Mouse (Mus musculus): ENCODE measurements at regions not wholly inside any gene's neighbourhood (a gene's known extent, or its start where the extent isn't known, plus 50 kb on each side); places are given as distances from the start of the nearest gene placed in this dataset.

DNA sequence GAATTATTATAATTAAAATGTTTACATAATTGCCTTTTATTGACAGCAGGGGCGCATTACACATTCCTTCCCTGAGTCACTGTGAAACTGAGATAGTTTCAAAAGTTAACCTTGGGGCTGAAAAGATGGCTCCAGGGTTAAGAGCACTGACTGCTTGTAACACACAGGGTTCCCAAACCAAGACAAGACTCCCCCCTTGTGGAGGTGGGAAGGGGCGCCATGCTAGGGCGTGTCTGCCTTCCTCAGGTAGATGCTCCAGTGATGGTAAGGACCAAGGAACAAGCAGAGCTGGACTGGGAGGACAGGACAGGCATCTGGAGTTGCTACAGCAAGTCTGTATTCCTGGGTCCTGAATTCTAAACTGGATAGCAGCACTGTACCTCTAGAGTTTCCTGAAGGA is 351.9 kb downstream of the Tbc1d22a start:
- DNase-seq (ENCODE audit: low spot score in 2 of 2): no peak

DNA sequence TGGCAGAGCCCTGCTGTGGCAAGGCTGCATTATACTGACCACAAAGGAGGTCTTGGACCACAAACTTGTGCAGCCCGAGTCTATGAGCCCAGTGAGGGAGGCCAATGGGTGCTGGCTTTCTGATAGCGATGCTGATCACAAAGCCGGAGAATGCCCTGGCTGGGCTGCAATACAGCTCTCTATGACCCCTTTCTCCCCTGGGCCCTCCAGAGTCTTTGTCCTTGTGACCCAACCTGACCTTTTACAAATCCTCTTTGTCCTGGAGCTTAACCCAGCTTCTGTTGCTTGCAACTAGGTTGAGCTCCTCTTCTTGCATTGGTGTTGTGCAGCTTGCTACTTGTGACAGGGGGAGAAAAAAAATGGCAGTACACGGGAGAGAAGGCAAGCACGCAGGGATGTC is 360.1 kb downstream of the Tbc1d22a start:
- no peak for DNase-seq (ENCODE audit: low spot score in 2 of 2)

DNA sequence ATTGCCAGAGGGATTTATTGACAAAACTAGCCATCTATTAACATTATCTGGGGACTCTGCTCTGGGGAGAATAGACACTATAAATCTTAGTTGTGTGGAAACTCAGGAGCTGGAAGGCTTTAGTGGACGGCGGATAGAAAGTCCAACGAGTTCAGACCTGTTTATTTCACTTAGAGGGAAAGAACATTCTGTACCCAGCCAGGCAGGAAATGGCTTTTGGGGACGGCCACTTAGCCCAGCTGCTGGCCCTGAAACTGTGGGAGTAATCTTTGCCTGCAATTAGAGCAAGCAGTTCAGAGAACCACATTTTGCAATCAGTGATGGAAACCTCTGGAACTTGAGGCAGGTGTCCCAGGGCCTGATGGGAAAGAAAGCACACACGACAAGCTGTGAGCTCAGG is 362.4 kb downstream of the Tbc1d22a start:
- no peak for DNase-seq (ENCODE audit: low spot score in 2 of 2)

DNA sequence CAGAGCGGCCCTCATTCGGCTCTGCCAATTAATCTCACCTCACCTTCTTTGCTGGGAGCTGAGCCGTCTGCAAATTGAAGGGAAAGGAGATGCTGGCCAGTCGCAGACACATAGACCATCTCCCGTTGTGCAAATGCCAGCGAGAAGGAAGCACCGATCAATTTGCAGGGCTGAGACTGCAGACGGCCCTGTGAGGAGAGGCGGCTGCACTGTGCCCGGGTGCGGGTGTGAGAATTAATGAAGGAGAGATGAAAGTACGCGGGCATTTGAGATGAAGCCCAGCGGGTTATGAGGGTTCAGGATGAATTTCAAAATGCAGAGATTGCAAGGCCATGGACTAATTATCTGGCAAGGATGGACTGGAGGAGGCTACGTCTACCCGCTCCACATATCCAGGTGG is 364.4 kb downstream of the Tbc1d22a start:
- no peak for DNase-seq (ENCODE audit: low spot score in 2 of 2)

DNA sequence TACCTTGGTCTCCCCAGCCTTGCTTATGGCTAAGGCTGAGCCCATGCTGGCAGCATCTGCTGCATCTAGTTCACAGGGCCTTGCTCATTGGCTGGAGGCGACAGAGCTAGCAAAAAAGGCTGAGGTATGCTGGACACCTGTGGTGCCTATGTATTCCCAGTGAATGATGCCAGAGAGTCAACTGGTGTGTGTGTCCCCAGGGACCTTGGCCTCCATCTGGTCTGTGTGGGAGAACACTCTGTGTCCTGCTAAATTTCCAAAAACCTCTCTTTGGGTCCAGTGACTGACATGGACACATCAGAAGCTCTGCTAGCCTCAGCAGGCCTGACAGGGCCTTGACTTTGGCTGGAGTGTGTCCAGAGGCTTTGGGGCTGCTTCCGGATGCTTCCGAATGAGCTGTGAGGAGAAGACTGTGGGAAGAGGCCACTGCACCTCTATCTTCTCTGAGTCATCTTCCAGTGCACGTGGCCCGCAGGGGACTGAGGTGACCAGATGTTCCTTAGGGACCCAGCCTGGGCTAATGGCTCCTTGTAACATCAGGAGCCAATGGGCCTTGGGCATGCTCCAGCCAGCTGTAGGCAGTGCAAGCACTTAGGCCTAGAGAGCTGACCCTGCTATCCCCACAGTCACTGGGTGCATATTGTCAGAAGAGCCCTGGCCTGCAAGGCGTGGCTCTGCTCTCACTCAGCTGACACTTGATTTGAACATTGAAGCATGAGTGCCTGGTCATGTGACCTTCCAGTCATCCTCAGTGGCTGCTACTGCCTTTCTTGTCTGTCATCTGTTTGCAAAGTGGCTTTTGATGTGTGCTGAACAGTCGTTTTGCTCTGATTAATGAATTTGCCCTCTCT is 368.2 kb downstream of the Tbc1d22a start:
- DNase-seq (ENCODE audit: low spot score in 2 of 2): no peak

DNA sequence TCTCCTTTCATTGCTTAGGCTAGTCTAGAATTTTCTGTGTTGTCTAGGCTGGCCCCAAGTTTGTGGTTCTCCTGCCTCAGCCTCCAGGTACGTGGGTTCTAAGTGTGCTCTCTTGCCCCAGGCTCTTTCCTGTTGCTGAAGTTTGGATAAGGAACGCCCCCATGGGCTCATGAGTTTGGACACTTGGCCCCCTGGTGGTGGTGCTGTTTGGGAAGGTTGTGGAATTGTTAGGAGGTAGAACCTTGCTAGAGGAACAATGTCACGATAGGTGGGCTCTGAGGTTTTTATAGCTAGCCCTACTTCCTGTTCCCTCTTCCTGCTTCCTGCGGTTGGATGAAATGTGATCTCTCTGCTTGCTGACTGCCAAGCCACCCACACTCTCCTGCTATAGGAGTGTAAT is 371.5 kb downstream of the Tbc1d22a start:
- no peak for DNase-seq (ENCODE audit: low spot score in 2 of 2)

DNA sequence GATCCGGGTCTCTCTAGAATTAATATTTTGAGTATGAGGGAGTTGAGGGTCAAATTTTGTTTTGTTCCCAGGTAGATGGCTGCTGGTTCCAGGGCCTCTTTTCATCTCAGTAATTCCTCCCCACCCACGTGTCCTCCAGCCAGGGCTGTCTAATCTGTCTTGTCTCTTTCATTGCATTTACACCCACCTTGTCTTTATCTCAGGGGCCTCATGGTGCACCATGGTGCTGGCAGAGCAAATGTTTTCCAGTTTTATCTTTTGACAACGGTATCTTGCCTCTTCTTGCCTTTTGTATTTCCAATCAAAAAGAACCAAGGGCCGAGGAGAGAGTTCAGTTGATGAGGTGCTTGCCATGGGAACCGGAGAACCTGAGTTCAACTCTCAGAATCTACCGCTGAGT is 372.9 kb downstream of the Tbc1d22a start:
- DNase-seq (ENCODE audit: low spot score in 2 of 2): no peak

DNA sequence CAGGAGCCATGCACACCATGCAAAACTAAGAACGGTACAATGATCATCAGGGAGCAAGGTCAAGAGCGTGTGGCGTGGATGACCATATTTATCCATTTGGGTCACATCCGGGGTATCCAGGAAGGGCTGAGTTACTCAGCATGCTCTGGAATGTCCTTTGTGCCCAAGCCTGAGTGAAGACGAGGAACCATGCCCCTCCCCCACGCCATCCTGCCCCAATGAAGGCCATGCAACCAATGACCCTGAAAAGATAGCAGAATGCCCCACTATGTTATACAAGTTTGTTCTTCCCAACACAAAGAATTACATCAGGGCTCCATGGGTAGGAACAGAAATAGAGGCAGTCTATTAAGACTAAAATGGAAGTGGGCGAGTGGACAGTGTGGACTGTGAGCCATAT is 375.8 kb downstream of the Tbc1d22a start:
- DNase-seq (ENCODE audit: low spot score in 2 of 2): no peak

DNA sequence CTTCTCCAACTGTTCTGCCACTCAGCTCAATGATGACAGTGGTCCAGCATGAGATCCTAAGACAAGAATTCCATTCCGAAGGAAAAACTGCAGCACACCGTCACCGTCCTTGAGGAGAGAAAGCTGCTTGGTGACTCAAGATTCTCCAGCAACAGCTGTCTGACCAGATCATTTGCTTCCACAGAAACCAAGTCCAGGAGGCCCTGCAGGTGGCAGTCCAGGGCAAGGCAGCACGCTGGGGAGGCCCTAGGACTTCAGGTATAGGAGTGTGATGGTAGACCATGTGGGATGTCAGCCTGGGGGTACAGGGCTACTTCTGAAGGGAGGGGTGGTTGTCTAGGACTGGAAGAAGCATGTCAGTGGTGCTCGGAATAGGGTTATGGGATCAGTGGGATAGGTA is 376.6 kb downstream of the Tbc1d22a start:
- DNase-seq (ENCODE audit: low spot score in 2 of 2): peak in 1 of 2 experiments; percentile 13

DNA sequence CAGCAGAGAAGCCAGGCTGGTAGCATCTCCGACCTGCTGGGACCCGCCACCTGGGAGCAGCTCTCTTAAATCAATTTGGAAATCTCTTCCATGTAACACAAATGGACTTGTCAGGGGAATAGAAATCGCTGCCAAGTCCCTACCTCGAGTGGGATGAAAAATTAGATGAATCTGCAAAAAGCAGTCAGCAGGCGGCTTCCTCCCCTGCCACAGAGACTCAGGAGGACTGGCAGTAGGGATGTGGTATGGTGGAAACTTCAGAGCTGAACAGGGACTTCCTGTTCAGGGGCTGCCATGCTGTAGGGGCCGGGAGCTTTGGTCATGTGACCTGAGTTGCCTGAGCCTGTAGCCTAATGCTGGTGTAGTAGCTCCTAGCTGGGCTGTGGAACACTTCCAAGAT is 379.1 kb downstream of the Tbc1d22a start:
- DNase-seq (ENCODE audit: low spot score in 2 of 2): peak; percentile 52 to 63

DNA sequence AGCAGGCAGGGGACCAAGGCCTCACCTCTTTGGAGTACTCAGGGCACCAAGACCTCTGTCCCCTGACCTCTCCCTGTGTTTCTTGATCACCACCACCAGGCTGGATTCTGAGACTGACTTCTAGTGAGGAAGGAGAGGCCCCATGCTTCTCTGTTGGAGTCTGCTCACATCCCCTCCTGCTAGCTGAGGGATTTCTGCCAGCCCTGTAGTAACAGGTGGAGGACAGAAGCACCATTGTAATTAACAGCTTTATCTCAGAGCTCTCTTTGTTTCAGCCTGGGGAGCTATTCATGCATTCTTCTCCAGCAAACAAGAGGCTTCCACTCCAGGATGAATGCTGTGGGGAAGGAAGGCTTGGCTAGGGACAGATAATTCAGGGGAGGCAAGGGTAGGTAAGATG is 392.2 kb downstream of the Tbc1d22a start:
- no peak for DNase-seq (ENCODE audit: low spot score in 2 of 2)

DNA sequence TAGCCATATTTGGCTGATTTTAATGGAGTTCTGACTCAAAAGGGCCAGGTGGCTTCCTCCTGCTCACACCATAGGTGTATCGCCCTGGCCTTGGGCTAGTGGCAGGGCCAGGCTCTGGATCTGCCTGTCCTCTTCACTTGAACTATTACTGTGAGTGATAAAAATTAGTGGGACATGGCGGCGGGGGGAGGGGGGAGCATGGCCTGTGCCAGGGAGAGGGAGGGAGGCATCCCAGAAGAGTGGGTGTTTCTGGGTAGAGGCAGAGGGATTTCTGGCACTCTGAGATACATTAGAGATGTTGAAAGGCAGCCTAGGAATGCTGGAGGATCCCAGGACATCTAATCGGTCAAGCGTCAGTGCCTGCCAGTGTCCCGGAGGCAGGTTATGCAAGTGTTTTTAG is 395.4 kb downstream of the Tbc1d22a start:
- DNase-seq (ENCODE audit: low spot score in 2 of 2): no peak

DNA sequence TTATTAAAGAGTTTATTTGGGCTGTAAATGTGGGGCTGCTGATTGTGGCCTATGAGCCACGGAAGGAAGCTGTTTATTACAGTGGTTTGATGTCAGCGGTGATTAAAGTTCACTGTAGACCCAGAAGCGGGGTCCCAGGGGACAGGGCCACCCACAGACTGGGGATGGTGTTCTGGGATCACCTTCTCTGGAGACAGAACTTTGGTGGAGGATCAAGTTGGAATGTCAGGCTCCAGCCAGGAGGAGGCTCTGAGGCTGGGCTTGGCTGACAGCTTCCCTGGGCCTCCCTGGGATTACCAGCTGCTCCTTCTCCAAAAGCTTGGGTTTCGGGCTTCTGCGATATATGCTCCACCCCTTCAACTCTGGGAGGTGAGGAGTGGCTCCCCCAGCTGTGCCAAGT is 417.1 kb downstream of the Tbc1d22a start:
- DNase-seq (ENCODE audit: low spot score in 2 of 2): no peak

DNA sequence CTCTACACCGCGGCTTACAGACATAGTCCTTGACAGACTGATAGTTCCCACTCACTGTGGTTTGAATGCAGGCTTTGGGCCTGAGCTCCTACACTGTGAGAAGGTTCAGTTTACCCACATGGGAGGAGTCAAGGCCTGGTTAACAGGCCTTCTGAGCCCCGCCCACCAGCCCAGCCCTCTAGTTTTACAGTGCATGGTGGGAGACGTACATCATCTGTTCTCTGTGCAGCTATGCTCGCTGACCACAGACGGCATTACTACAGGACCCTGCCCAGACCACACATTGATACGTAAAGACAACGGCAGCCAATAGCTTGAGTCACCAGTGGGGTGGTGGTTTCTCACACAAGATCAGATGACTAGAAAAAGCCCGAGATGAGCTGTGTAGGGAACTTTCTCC is 431.0 kb downstream of the Tbc1d22a start:
- no peak for DNase-seq (ENCODE audit: low spot score in 2 of 2)

DNA sequence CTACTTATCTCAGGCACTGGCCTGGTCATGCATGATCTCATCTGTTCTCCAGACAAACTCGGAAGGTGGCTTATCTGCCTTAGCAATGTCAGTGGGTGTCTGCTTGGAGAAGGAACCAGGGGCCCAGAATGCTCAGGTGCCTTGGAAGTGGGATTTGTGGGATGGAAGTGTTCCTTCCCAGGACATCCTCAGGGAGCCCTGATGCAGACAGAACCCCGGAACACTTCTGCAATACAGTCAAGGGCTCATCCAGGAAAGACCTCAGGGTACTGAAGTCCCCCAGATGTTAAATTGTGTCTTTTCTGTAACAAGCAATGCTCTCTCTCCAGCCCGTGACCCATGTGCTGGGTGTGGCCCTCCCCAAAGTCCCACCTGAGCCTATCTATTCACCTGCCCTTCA is 433.9 kb downstream of the Tbc1d22a start:
- DNase-seq (ENCODE audit: low spot score in 2 of 2): no peak

DNA sequence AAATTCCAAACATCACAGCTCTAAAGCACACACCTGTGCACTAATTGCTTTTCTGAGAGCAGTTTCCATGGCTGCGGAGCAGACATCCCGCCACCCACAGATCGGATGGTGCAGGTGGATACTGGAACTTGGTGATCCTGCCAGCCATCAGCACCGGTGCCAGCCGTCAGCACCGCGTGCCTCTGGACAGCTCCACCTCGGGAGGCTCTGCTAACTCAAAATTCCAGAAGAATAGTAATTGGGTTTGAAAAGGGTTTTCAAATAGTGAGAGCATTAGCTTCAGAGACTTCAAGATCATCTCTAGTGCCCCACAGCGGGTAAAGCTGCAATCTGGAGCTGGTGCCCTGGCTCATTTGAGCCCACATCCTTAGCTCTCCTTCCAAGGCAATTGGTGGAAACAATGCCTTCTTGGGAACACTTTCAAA is 458.8 kb downstream of the Tbc1d22a start:
- DNase-seq (ENCODE audit: low spot score in 2 of 2): peak in 1 of 2 experiments; percentile 9

DNA sequence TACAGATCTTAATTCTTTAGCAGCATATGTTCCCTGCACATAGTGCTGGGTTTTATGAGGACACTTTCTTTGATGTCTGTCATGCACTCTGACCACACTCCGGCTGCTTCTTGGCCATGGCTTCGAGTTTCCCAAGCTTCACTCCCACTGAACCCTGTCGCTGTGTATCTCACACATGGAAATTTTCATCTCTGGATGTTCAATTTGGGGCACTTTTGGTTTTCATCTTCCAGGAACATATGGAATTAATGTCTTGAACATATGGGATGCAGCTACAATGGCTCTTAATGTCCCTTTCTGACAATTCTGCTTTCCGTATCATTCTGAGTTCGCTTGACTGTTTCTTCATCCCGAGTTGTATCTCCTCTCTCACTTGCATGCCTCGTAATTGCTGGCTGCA is 462.8 kb downstream of the Tbc1d22a start:
- peak in 1 of 2 experiments; percentile 20 for DNase-seq (ENCODE audit: low spot score in 2 of 2)

DNA sequence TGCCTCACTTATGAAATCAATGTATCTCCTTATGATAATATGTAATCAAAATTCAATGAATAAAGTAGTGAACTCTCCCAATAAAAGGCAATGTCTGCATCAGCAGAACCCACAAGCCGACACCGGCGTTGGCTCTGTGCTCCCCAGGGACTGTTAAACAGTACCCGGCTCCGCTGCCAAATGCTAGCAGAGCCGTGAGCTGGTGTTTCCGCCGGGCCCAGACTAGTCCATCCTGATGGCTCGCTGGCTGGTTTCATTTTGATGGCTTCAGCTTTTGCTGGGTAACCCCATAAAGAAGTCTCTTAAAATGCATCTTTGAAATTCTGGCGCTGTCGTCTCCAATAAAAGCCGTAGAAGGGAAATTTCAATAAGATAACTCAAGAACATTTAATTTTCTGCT is 468.8 kb downstream of the Tbc1d22a start:
- DNase-seq (ENCODE audit: low spot score in 2 of 2): no peak

DNA sequence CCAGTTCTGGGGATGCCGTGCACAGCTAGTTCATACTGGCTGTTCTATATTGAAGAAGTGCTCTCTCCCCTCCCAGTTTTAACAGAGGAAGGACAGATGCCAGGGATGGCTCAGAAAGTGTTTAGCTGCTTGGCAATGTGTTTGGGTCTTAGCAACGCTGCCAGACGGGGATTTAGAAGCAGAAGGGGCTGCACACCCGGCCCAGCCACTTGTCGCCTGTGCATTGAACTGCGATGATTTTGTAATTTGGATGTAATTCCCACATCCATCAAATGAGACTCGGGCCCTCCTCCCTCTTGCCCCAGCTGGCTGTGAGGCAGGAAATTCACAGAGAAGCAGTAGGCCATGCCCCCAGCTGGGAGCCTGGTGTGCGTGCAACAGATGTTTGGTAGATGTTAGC is 475.4 kb downstream of the Tbc1d22a start:
- DNase-seq (ENCODE audit: low spot score in 2 of 2): no peak

DNA sequence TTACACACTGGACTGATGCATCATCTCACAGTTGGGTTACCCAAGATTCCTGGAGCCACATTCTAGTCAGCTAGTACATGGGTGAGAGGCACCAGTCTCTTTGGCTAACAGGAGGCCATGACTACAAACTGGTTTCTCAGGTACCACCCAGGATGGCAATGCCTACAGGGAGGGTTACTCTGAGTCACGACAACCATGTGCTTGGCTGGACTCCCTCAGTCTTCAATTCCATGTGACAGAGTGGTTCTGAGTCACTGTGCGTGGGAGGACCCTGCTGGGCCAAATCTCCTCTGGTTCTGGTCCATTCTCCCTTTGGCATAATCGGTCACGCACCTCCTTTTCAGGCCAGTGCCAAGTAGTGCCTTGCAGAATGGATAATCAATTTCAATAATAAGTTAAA is 482.5 kb downstream of the Tbc1d22a start:
- DNase-seq (ENCODE audit: low spot score in 2 of 2): peak; percentile 50 to 54

DNA sequence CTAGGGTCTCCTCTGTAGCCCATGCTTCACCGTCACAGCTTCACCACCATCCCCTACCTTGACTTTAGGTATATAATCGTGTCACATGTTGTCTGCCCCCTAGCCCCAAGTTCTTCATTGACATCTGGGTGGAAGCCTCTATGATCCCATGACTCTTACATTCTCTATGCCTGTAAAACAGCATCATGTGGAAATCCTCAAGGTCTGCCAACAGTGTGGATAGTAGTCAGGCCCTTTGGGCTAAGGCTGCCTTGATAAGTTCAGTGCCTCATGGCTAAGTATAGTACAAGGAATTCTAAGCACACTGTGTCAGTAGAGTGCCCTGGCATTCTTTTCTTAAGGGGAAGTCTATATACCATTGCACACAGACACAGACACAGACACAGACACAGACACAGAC is 496.2 kb downstream of the Tbc1d22a start:
- no peak for DNase-seq (ENCODE audit: low spot score in 2 of 2)

DNA sequence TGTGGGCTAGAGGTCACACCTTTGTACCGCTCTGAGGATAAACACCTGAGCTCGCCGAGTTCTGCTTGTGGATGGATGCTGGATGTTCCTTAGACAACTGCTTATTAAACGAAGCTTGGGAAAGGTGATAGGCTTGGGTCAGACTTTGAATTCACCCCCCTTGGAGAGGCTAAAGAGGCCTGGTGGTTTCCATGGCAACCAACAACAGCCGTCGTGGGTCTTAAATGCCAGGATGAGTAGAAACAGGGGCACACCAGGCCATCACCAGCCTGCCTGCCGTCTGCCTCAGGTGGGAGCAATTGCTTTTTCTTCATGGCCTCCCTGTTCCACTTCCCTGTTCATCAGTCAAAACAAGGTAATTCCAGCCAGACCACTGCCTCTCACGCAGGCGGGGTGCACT is 504.1 kb downstream of the Tbc1d22a start:
- no peak for DNase-seq (ENCODE audit: low spot score in 2 of 2)

DNA sequence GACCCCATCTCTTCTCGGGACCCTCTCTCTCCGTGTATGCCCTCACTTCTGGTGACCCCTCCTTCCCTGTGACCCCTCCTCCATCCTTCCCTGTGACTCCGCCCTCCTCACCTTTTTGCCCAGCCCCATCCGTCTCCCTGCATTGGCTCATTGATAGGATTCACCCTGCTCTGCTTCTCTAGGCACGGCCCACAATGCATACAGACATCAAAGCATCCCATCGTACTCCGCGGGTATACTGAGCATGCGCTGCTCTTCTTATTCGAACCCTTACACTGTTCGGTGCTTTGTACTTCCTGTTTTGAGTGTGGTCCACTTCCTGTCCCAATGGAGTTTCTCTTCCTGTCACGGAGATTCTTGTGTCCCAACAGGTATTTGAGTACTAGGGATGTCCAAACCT is 504.8 kb downstream of the Tbc1d22a start:
- DNase-seq (ENCODE audit: low spot score in 2 of 2): no peak

DNA sequence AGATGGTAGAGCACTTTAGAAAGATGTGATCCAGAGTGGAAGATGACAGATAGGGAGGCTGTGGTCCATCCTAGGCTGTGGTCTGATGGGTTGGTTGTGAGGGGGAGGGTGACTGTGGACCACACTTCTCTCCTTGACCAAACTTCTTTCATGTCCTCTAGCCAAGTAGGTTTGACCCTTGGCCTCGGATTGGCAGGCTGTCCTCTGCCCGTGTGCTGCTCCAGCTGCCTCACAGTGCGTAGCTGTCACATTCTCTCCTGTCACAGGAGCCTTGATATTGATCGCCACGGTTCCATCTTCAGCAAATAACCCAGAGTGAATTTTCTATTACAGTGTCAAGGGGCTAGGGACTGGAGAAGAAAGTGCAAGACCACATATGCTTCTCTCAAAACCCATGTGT is 506.9 kb downstream of the Tbc1d22a start:
- DNase-seq (ENCODE audit: low spot score in 2 of 2): no peak

All from frontal cortex, postnatal 36 days (tissue).